Mouse (Mus musculus) colon, adult 2 months (tissue): Measurements from ENCODE around the gene Hoxa2. TPM values are rescaled to one million over a fixed set of nuclear protein-coding genes. Genes with fewer than 3 reads are reported as not detected.

ENCODE experiments used
- polyA plus RNA-seq: library from polyadenylated mRNA; depleted of rRNA; stranded (reverse); fragments of >200 nt; gene quantifications from 2 replicates; pipeline ENCODE4 v1.2.3, GENCODE M21; 2012; rRNA removed

Hoxa2 gene
- polyA plus RNA-seq: 2.5 and 2.6 TPM in 2 replicates

DNA sequence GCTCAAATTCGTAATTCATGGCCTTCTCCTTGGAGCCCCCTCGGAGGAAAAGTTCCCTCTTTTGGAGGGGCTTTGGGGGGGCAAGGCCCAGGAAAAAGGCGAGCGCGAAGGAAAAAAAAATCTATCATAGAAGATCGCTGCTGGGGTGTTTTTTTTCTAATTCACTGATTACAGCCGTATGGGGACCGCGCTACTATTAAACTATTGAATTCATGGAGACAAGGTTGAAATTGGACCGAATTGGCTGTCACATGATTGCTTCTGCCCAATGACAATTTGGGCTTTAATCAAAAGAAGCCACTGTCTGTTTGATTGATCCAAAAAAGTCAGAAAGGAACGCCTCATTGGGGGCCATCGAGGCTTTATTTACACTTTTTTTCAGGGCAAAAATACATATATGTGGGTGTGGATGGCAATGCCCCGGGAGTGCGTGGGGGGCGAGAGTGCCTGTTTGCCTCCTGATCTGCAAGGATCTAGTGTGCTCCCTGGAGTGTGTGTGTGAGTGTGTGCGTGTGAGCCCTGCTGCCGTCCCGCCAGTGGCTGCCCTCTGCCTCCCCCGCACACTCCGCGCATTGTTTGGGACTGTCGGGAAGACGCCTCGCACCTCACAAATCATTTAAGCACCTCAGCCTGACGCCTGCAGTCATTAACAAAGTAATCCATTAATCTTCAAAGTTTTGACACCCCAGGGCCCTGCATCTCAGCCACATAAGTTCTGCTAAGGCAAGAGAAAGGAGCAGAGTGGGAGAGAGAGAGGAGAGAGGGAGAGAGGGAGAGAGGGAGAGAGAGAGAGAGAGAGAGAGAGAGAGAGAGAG is at the start of gene Hoxa2:
TSS of gene Hoxa2 (minus strand) at position 206 of the 815 bp plus-strand sequence.

DNA sequence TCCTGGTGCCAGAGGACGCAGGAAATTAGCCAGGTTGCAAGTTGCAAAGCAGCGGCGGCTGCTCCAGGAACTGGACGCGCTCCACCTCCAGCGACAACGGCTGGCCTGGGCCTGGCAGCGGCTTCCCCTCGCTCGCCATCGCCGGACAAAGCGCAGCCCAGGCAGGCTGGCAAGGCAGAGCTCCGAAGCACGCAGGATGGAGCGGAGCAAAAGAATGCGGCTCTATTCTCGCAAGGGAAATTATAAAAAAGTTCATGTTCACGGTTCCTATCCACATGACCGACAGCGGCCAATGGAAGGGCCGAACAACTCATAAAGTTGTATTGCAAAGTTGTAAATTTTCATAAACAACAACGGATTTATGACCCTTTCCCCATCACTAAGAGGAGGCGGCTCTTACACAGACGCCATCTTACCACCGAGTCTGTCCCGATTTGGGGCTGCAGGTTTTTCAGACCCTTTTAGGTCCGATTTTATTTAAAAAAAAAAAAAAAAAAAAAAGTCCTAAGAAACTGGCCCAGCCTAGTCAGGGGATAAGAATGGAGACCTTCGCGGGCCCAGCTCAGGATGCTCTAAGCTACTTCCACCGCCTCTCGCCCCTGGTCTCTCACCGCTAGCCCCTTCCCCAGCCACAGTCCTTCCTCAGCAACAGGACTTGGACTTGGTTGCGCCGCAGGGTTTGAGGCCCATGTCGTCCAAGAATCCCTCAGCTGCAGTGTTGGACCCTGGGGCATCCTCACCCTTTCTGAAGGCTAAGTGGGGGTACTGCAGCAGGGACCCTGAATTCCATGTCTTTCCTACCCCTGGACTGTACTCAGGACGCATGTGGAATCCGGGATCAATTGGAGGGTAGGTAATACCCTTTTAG is 48.7 kb upstream of the Hoxa2 start, which contains the start of the genes Hoxa3 and Gm28308:
TSS of gene Hoxa3 (minus strand) at position 218 of the 868 bp plus-strand sequence.
TSS of gene Gm28308 (minus strand) at position 221 of the 868 bp plus-strand sequence.

DNA sequence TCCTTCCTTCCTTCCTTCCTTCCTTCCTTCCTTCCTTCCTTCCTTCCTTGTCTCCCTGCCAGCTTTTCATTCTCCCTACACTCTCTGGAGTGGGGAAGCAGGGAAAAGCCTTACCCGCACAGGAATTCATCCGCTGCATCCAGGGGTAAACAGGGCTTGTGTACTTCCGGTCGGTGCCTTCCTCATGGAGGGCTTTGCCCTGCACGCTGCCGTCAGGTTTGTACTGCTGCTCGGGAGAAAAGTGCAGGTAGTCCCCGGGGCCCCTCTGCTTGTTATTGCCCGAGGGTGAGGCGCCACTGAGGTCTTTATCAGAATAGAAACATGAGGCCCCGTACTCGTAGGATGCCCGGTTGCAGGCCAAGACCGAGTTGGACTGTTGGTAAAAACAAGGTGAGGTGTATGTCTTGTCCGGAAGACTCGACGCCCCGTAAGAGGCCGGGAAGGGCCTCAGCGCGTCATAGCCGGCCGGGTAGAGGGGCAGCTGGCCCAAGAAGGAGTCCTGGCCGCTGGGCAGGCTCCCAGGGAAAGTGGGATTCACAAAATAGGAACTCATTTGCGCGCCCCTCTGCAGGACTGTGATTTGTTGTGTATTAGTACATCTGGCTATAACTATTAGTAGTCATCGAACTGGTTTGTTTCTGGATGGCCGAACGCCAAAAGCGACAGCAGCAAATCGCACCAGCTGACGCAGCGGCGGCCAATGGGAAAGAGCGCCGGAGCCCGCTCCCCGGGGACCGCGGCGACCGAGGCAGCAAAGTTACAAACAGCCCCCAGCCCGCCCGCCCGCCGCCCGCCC is 43.6 kb upstream of the Hoxa2 start, which contains the start of gene Hoxa6:
TSS of gene Hoxa6 (minus strand) at position 651 of the 796 bp plus-strand sequence.

DNA sequence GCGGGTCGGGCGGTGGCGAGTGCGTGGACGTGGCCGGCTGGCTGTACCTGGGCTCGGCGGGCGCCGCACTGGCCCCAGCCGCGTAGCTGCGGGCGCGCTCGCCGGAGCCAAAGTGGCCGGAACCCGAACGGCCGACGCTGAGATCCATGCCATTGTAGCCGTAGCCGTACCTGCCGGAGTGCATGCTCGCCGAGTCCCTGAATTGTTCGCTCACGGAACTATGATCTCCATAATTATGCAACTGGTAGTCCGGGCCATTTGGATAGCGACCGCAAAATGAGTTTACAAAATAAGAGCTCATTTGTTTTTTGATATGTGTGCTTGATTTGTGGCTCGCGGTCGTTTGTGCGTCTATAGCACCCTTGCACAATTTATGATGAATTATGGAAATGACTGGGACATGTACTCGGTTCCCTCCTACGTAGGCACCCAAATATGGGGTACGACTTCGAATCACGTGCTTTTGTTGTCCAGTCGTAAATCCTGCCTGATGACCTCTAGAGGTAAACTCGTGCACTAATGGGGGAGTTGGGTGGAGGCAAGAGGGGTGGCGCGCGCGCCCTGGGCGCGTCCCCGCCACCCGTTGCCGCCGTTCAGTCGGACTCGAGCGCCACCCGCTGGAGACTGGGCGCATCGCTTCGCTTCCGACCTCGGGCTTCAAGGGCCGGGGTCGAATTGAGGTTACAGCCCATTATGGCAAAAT is 39.6 kb upstream of the Hoxa2 start, which contains the start of gene Hoxa5:
TSS of gene Hoxa5 (minus strand) at position 538 of the 703 bp plus-strand sequence.

DNA sequence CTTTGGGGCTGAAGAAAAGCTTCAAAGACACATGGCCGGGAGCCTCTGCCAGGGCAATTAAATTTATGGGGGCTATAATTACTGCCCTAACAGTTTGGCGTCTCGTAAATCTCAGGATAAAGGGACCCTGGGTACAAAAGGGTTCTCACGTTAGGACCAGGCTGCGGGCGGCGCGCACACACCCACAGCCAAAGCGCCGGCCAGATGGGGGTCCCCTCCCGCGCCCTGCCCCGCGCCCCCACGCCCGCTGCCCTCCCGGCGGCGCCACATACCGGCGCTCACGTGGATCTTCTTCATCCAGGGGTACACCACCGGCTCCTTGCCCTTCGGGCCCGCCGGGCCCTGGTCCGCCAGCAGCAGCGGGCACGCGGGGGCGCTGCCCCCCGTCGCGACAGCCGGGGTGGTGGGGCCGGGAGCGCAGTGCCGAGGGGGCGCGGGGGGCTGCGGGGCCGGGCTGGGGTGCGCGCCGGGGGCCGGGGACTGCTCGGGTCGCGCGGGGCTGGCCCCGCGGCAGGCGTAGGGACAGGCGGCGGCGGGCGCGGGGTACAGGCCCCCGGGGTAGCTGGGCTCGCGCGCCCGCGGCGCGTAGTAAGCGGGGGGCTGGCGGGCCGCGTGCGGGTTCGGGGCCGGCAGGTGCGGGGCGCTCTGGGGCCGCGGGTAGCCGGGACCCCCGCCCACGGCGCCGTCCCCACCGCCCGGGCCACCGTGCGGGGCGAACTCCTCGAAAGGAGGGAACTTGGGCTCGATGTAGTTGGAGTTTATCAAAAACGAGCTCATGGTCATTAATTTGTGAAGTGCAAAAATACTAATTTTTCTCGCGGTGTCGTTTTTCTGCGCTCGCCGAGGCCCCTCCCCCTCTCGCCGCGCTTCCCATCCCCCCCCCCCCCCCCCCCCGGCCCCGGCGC is 26.5 kb upstream of the Hoxa2 start, which contains the start of gene Hoxa4:
TSS of gene Hoxa4 (minus strand) at position 848 of the 905 bp plus-strand sequence.

DNA sequence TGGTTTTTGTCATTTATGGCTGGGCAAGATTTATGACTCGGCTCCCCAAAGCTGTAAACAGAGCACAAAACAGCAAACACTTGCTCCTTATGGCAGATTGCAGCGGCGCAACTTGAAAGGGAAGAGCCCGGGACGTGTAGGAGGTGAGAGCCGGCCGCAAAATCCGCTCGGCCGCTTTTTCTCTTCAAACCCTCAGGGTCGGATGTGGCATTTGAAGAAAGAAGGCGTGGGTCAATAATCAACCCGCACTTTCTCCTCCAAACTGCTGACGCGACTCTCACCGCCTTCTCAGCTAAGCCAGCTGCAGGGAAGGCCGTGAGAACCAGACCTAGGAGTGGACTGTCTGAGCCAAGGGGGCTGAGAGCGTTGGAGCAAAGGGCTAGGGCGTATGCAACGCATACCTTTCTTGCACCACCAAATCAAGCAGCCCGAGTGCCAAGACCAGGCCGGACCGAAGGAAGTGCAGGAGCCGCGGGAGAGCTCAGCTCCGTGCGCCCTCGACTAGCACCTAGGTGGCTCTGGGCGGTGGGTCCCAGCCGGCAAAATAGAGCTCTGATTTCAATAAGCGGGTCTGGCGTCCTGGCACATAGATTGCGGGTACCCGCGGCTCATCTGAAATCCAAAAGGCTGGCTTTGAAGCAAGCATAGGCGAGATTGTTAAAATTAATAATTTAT is 12.6 kb upstream of the Hoxa2 start, which contains the start of gene 5730596B20Rik:
TSS of gene 5730596B20Rik (plus strand) at position 438 of the 675 bp plus-strand sequence.

DNA sequence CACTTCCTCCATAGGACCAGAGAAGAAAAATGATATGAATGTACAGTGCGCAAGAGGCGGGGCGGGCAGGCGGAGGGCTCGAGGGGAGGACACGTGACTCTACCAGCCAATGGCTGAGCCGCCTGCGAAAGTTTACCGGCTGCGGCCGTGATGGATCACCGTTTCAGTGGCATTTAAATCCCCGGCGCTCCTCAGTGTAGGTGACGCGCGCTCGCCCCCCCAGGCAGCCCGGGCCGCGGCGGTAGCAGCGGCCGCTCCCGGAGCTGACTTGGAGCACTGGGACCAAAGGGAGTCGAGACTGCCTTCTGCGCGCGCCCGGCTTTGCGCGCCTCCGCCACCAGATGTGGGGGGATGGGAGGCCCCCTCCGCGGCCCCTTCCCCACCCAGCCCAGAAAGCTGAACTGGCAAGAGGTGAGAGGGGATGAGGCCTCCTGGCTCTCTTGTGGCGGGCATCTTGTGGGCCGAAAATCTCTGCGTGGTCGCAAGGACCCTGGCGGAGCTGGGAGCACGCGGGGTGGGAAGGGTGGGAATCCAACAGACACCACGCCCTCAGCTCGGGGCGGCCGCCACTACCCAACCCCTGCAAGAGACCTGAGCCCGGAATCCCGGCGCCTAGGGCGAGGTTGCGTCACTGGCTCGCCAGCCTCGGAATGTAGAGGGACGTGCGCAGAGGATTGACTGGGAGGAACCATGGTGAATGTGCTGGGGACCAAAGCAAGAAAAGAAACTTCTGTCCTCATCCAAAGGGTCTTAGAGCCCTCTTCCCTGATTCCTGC is 6.2 kb downstream of the Hoxa2 start, which contains the start of gene Hoxa1:
TSS of gene Hoxa1 (minus strand) at position 42 of the 776 bp plus-strand sequence.

Other genes starting within 250 kb of the Hoxa2 start
- 5.8 and 7.3 TPM in 2 replicates for gene Skap2, start 152.3 kb downstream of the Hoxa2 start, polyA plus RNA-seq
- gene Hoxa1, start 6.5 kb downstream of the Hoxa2 start, polyA plus RNA-seq: 0.36 and 0.41 TPM in 2 replicates
- gene 5730596B20Rik, start 12.7 kb upstream of the Hoxa2 start, polyA plus RNA-seq: 0.02 TPM in 1 of 2 replicates, not detected in the other
- gene Hoxa4, start 26.9 kb upstream of the Hoxa2 start, polyA plus RNA-seq: 1.5 TPM in 2 replicates
- gene Hoxa5, start 39.8 kb upstream of the Hoxa2 start, polyA plus RNA-seq: 21.4 and 22.4 TPM in 2 replicates
- 9.2 and 10.0 TPM in 2 replicates for gene Hoxa6, start 43.9 kb upstream of the Hoxa2 start, polyA plus RNA-seq
- 18.3 and 20.8 TPM in 2 replicates for gene Hoxa3, start 48.5 kb upstream of the Hoxa2 start, polyA plus RNA-seq
- 7.4 and 8.4 TPM in 2 replicates for gene Gm28308, start 48.5 kb upstream of the Hoxa2 start, polyA plus RNA-seq
- gene Hoxa7, start 57.0 kb upstream of the Hoxa2 start, polyA plus RNA-seq: 67.1 and 81.2 TPM in 2 replicates
- 84.0 and 99.4 TPM in 2 replicates for gene Hoxa9, start 66.3 kb upstream of the Hoxa2 start, polyA plus RNA-seq
- gene Hoxa10, start 76.0 kb upstream of the Hoxa2 start, polyA plus RNA-seq: 26.7 and 39.5 TPM in 2 replicates
- 9.9 and 10.1 TPM in 2 replicates for gene Hoxa11, start 81.0 kb upstream of the Hoxa2 start, polyA plus RNA-seq
- 59.0 and 62.5 TPM in 2 replicates for gene Hoxa13, start 96.0 kb upstream of the Hoxa2 start, polyA plus RNA-seq
- gene Evx1, start 148.7 kb upstream of the Hoxa2 start, polyA plus RNA-seq: 3.3 and 4.6 TPM in 2 replicates